Mouse (Mus musculus) frontal cortex, postnatal 36 days (tissue): Measurements from ENCODE around the gene Gm20388.

Experiments used
- DNase-seq, 2 experiments: peaks; one replicate each; pipeline ENCODE4 v3.0.0; 2022; ENCODE audit warnings: low spot score in 2 of 2

Gm20388 gene

DNA sequence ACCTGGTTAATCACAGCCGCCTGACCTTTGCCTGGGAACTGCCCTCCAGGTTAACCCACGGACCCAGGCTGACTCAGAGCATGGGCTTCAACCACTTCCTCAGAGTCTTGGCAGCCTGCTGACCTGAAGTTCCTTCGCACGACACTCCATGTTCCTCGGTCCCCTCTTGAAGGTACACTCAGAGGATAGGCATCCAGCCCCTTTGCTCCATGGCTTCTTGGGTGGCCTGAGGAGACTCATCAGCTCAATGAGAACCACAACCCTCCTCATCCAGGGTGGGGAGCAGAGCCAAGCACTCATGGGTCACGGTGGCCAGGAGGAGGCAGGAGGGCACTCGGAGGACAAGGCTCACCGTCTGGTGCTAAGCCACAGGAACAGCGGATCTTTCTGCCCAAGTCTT is 1015.6 kb downstream of the Gm20388 start:
- DNase-seq, result no peak

DNA sequence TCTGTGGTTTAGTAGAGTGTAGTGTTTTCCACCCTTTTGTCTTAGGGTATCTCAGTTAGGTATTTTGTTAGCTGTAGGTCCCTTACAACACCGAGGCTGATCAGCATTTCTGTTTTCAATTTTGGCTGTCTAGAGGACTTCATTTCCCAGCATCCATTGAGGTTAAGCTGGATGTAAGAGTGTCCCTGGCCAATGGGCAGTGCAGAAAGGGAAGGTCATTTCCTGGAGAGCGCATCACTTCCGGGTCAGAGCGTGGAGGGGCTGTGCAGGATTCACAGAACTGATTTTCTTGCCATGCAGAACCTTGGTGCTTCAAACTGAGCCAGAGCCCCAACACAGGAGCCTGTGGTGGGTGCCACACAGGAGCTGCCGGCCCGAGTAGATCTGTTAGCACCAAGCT is 1017.4 kb downstream of the Gm20388 start:
- no peak for DNase-seq

DNA sequence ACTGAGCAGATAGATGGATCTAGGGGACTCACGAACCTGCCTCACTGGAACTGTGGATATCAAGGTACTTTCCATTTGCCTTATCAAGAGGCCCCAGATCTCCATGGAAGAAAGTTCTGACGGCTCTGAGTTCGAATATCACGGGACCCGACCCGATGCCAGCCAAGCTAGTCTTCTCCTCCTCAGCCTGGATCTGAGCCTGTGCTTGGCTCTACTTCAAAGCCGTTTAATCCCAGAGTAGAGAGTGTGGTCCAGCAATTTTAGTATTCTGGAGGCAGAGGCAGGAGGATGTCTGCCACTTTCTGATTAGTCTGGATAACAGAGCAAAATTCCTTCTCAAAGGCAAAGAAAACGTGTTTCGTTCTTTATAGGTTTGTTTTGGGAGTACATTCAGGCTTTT is 1024.0 kb downstream of the Gm20388 start:
- DNase-seq, result no peak

DNA sequence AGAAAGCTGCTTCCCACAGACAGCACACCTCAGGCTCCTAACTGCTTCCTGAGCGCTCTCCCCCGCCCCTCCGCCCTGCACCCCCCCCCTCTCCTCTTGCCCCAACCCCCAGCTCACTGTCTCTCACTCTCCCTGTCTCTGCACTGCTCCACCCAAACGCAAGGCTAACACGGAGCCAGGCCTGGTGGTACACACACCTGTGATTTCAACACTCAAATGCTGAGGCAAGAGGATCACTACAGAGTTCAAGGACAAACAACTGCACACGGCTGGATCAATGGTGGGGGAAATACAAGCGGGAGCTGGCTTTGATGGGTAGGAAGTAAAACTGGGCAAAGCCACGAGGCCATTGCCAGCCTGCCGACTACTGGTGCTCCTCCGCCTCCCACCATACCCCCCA is 1026.0 kb downstream of the Gm20388 start:
- DNase-seq, result no peak

DNA sequence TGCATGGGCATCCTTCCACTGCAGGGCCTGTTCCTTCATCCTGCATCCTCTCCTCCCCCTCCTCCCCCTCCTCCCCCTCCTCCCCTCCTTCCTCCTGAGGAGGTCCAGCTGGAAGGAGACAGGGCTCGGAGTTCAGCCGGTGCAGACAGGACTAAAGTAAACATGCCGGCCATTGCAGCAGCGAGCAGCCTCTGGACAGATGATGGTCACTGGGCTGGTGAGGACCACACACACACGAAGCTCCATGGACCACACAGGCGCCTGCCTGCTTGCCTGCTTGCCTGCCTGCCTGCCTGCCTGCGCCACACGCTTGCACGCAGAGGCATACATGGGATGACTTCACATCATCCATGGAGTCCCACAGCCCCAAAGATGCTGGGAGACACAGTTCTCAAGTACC is 1026.8 kb downstream of the Gm20388 start:
- DNase-seq, result no peak

DNA sequence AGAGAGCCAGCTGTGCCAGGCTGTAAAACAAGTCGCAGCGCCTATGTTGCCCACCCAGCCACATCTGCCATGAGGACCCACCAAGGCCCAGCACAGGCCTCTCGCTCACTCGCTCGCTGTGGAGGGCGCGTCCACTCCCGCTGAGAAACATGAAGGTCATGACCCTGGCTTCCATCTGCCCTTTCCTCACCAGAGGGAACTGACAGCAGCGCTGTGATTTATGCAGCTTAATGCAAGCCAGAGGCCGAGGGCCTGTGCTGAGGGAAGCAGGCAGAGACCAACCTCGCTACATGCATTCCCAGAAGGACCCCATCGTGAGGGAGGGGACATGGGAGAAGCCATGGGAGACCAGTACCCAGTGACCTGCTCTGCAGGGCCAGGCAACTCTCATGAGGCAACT is 1029.6 kb downstream of the Gm20388 start:
- DNase-seq, result no peak

DNA sequence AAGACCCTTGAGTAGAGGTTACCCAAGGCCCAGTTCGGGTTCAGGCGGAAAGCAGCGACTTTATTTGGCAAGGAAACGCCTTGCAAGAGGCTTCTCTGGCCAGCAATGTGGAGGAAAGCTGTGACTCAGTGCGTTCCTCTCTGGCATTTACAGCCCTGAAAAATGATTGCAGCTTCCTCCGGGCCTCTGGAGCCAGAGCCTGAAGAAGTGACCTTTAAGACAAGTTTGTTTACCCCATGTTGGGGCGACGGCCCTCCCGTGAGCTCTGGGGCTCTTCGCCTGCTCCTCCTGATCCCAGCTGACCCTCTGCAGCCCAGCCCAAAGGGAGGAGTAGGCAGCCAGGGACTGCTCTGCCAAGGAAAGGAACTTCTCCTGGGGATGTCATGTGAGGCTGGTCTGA is 1036.6 kb downstream of the Gm20388 start:
- no peak for DNase-seq

DNA sequence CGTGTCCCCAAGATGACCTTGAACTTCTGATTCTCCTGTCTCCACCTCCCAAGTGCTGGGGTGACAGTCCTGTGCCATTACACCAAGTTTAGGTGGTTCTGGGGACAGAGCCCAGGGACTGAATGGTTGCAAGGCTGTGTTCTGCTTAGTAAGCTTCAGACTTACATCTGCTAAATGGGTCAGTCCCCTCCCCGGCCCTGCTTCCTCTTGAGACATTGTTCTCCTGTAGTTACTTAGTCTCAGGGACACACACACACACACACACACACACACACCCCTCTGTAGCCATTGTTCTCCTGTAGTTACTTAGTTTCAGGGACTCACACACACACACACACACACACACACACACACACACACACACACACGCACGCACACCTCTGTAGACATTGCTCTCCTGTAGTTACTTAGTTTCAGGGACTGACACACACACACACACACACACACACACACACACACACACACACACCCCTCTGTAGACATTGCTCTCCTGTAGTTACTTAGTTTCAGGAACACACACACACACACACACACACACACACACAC is 1037.5 kb downstream of the Gm20388 start:
- no peak for DNase-seq

DNA sequence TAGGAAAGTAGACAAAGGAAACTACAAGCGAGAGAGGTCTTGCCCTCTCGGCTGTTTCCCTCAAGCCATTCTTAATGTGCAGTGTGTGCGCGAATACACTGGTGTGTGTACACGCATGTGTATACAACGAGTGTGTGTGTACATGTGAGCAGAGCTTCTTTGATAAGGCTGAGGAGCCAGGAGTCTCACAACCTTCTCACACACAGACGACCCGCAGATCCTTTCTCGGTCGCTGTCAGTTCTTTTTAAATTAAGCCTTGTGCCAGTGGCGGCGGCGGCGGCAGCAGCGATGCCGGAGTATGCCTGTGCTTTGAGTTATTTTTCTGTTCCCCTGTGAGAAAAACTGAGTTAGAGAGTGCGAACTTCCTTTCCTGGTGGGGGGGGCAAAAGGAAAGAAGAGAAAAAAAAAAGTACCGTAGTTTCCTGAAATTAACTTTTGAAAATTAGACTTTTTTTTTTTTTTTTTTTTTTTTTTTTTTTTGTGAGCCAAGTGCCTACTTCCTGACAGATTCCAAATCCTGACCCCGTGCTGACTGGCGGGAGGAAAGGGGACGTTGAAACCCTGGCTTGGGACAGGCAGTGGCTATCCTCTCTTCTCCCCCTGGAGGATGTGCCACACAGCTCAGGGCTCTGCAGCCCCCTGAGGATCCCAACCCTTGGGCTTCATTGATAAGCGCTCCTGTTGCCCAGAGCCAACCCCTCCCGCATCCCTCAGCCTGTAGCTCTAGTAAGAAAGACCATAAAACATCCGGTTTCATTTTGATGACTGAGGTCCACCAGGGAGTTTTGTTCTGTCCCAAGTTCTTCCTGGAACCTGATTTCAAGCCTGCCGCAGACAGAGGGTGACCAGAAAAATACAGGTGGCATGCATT is 1038.2 kb downstream of the Gm20388 start:
- no peak for DNase-seq

DNA sequence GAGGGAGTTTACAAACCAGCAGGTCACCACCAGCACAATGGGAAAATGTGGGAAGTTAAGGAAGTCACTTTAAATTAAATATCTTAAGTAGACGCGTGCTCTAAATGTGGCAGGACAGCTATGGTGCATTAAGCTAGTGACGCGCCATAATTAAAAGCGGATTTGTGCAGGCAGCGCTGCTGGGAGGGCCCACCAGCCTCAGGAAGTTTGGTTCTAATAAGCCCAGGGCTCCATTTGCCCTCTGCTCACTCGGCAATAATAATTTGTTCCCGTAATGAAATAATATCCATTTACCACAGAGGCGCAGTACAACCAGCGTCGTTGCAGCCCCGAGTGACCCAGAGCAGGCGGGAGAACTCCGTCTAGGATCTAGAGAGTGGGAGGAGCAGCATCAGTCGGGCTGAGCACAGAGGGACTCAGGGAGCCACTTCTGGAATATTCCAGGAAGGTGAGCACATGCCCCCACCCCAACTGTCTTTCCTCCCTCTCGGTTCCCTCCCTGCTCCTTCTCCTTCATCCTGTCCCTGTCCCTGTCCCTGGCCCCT is 1040.1 kb downstream of the Gm20388 start:
- no peak for DNase-seq

DNA sequence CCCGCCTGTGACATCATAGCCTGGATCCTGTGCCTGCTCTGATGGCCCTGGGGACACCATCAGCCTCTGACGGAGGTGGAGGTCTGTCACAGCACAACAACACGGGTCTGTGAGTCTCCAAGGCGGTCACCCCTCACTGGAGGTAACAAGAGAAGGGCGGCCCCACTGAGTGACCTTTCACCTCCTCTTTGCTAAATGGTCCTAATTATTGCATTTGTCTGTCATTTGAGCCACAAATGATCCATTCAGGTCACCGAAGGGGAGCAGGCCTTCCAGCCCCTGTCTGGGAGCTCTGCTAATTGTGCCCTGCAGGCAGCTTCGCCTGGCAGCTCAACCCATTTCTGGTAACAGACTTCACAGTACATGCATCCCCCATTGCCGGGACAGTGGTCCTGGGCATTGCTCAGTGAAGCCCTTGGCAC is 1048.8 kb downstream of the Gm20388 start:
- DNase-seq, result no peak

DNA sequence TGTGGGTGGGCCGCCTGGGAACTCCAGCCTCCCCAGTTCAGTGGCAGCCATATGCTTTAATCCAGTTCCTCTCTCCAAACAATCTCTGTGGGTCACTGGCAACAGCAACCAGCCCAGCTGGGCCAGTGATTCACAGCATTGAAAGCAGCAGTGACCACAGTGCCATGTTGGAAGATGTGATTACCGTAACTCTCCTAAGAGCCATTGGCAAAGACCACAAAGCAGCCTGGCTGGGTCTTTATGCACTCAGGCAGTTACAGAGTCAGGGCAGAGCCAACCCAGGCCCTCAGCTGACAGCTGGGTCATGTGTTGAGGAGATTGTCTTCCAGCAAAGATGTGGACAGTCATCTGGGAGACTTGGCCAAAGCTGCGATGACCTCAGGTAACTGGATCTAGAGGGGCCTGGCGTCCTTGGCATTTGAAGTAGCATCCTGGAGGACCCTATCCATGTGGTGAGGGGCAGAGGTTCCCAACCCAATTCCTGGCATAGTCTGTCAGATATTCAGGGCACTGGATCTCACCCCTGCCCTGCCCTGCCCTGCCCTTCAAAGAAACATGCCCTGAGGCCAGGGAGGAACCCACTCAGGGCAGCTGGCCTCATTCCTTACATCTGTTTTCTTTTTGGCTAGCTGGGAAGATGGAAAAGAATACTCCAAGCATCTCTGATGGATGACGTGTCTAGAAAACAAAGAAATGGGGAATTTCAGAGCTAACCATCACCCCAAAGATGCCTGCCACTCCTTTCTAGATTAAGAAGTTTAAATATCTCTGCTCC is 1052.2 kb downstream of the Gm20388 start:
- no peak for DNase-seq

DNA sequence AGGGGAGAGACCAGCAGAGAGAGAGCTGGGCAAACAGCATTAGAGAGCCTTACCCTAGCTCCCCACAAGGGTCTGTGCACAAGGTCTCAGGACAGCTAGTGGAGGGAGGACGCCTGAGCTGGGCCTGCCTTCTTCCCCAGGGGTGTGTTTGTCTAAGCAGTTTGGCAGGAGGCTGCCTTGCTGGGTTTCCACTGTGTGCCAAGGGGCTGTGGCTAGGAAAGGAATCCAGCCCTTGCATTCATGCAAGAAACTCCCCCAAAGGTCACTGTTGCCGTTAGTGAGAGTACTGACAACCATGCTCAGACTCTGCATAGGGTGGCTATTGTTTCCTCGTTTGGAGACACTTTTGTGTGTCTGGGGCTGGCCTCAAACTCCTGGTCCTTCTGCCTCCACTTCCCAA is 1055.9 kb downstream of the Gm20388 start:
- no peak for DNase-seq

DNA sequence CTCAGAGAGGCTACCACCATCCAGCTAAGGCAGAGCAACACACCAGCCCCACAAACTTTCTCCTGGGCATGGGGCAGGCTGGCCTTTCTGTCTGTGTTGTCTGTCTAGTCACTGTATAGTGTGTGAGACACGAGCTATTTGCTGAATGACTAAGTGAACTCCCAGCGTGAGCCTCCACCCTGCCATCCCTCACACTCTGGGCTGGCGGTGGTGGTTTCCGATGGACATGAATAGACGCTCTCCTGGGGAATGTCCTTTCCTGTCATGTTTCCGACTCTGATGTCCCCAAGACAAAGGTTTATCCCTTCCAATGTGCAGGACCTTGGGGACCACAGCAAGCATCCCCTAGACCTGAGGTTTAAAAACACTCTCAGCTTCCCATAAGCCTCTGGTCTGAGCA is 1057.7 kb downstream of the Gm20388 start:
- no peak for DNase-seq

DNA sequence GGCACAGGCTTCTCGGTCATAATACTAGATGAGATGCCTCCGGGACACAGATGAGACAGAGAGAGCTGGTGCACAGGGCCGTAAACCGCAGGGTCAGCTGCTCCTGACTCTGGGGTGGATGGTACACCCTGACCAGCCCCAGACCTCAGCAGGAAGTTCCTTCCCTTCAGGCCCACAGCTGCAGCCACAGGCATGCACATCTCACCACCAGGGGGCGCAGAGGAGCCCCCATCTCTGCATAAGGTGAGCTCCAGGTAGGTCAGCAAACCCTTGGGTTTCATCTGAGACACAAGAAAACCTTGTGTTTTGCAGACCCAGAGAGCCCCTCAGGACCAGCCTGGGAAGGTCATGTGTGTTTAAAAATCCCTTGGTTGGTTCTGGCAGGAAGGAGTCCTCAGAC is 1059.7 kb downstream of the Gm20388 start:
- DNase-seq, result peak in 1 of 2 experiments; percentile 17

DNA sequence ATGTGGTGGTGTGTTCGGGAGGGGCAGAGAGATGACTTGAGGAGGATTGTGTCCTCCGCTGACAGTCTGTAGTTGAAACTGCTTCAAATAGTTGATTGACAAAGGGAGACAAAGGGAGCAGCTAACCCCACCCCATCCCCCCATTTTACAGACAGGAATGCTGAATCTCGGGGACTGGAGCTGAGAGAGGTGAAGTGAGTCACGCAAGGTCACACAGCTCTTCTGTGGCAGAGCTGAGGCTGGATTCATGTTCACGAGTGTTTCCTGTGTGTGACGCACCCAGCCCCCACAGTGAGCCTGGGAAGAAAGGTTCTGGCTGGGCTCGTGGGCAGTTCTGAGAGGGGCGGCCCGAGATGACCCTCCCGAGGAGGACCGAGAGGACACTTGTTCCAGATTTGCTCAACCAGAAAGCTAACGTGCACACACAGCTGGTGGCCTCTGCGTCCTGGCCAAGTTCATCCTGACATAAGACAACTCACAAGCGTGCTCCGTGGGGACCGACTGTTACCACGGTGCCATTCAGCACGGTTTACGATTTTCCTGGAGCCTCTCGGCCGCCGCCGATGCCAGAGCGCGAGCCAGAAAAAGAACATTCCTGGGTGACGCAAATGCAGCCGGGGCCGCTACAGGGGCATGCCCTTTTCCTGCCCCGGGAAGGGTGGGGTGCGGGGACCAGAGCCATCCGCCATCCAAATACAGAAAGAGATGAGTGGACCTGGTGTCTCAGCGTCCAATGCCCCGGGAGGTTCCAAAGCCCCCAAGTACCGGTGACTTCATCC is 1061.2 kb downstream of the Gm20388 start:
- peak; percentile 11 to 12 for DNase-seq

DNA sequence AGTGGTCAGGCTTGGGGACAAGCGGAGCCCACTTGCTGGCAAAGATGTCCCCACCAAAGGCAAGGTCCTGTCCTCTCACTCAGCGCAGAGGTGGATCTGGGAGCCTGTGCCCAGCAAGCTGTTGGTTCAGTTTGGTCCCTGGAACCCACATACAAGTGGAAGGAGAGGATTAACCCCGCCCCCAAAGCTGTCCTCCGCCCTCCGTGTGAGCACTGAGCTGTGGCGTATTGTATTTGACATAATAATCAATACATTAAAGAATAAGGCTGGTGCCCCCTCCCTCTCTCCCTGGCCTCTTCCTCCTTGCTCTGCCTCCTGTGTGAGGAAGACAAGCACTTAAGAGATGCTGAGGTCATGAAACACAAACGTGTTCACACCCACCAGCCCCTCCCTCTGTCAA is 1062.4 kb downstream of the Gm20388 start:
- DNase-seq, result no peak

DNA sequence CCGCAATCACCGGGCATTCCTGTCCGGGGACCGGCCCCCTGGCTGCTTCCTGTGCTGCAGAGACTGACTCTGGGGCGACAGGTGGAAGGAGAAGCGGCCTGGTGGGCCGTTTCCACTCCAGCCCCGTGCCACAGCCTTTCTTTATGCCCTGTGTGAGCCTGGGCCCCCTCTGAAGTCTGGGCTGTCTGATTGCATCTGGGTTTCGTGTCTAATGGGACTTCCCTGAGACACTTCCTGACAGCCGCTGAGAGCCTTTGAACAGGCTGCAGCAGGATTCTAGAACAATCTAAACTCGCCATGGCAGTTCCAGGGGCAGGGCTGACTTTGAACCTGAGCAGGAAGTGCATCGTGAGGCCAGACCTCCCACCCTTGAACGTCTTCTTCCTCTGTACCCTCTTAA is 1066.5 kb downstream of the Gm20388 start:
- no peak for DNase-seq

DNA sequence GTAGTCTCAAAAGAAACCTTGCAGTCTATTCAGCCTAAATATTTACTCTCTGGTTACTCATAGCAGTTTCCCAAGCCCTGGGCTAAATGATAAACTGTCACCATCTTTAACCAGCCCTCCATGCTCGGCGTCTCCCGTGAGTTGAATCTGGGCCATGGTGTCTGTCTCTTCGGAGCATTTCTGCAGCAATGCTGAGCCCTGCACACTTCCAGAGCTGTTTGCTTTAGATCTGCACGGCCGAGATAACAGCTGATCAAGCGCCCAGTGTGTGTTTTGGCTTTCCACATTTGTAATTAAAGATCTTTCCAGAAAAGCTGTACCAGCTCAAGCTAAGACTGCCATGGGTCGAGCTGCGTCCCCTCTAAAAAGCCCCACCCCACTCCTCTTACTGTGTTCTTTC is 1068.6 kb downstream of the Gm20388 start:
- DNase-seq, result no peak

DNA sequence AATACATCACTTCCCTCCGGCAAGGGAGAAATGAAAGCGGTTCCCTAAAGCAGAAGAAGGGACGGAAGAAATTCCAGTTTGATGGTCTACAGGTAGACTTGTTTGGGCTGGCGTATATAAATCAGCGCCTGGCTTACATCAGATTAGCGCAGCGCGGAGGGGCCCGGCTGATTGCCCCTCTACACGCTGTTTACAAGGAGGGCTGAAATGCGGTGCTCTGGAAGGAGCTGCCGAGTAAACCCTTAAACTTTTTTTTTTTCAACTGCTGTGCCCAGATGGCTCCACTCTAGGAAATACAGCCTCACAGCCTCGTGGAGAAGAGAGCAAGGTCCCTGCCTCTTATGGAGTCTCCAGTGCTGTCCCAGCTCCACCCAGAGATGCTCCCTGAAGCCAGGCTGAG is 1070.3 kb downstream of the Gm20388 start:
- no peak for DNase-seq

DNA sequence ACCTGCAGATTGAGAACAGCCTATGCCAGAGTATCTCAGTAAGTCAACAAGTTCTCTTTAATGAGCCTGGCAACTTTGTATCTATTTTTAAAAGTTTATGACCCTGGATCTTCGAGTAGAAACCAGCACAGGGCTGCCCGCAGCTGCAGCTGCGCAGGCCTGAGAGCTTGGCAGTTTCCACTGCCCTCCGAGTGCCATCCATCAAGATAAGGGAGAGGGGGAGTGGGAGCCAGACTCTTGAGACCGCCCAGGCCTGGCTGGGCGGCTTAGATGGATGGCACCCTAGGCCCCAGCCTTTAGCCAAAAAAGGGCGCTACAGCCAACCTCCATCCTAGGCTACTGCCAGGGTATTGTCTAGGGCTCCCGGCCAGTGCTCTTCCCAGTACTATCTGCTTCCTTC is 1074.2 kb downstream of the Gm20388 start:
- no peak for DNase-seq

DNA sequence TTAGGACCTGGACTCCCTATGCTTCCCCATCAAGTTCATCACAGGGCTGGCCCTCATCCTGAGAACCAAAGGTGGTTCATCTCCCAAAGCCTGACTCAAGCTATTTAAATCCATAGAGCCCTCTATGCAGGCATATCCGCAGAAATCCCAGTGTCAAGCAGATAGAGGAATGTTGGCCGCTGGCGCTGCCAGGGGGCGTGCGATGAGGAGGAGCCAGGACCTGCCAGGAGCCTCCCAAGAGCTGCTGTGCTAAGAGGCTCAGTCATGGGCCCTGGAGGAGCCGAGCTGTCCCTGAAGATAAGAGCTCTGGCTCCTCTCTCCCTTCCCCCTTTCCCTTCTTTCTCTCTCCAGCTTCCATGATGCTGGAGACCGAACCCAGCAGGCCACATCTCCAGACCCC is 1075.4 kb downstream of the Gm20388 start:
- DNase-seq, result no peak
